Mouse (Mus musculus): ENCODE results near the gene Xlr5c.
"Not testable (repeated sequence)": the region's sequence is repeated elsewhere in the genome, so short reads cannot be mapped to it uniquely, and the experiment has no call there.

DNA sequence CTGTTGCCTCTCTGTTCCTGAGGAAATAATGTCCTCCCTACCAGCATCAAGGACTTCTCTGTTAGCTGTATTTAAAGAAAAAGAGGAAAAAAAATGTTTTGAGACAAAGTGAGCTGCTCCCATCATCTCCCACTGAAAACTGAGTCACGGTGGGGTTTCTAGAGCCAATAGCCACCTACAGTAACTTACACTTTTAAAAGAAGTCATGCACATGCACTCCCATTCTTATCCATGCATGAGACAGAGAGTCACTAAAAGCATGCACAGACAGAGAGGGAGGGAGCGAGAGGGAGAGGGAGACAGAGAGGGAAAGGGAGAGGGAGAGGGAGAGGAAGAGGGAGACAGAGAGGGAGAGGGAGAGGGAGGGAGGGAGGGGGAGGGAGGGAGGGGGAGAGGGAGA is 30.3 kb downstream of the Xlr5c start:
- TF ChIP-seq ZNF384 (IDR thresholded peaks at IDR 0.05; ENCODE audit: low read depth, low read length); CHD2 (IDR thresholded peaks at IDR 0.05; ENCODE audit: low read depth, low read length); HCFC1 (IDR thresholded peaks at IDR 0.05; ENCODE audit: borderline replicate concordance, insufficient read depth, low read length): not testable (repeated sequence)

Data from ES-E14 (cell line).